Mouse (Mus musculus) kidney, embryonic 16.5 days (tissue): ENCODE results near the gene Alg14. TPM values are rescaled to one million over a fixed set of nuclear protein-coding genes. Genes with fewer than 3 reads are reported as not detected.

ENCODE experiments used
- ATAC-seq: fragments of 200-750 bp; cut with Nextera tagmentation; 2 replicates; pipeline ENCODE4 v1.8.0; 2017; ENCODE audit warnings: moderate TSS enrichment; ENCODE audit not compliant: low FRiP score, low TSS enrichment
- H3K27ac ChIP-seq: fragments of 300-500 bp; sonication (generic); 2 replicates; pipeline ENCODE4 v1.5.1; 2014; ENCODE audit warnings: low read length
- H3K27me3 ChIP-seq: fragments of 300-500 bp; sonication (generic); 2 replicates; pipeline ENCODE4 v1.6.1; 2014; ENCODE audit warnings: low read length, control low read depth, mixed read lengths; ENCODE audit not compliant: insufficient read depth
- H3K36me3 ChIP-seq: fragments of 300-500 bp; sonication (generic); 2 replicates; pipeline ENCODE4 v1.6.1; 2014; ENCODE audit warnings: low read length, control low read depth, mixed read lengths; ENCODE audit not compliant: insufficient read depth
- H3K4me1 ChIP-seq: fragments of 300-500 bp; sonication (generic); 2 replicates; pipeline ENCODE4 v1.6.1; 2014; ENCODE audit warnings: low read length, control low read depth, mixed read lengths; ENCODE audit not compliant: insufficient read depth
- H3K4me2 ChIP-seq: fragments of 300-500 bp; sonication (generic); replicated peaks from 2 replicates; pipeline ENCODE4 v1.6.1; 2014; ENCODE audit warnings: low read depth, low read length
- H3K4me3 ChIP-seq: fragments of 300-500 bp; sonication (generic); 2 replicates; pipeline ENCODE4 v1.5.1; 2014; ENCODE audit warnings: mild to moderate bottlenecking, low read length
- H3K9ac ChIP-seq: fragments of 300-500 bp; sonication (generic); replicated peaks from 2 replicates; pipeline ENCODE4 v1.6.1; 2014; ENCODE audit warnings: low read length
- H3K9me3 ChIP-seq: fragments of 300-500 bp; sonication (generic); 2 replicates; pipeline ENCODE4 v1.6.1; 2016; ENCODE audit warnings: low read length, control low read depth
- WGBS: fragments of 180-500 bp; shearing (Covaris S2); extraction: QIAGEN DNeasy Blood & Tissue Kit; methylation state at CpG from one replicate; pipeline ENCODE4 v1.1.7; 2014; 5-methylcytosine and 5-hydroxymethylcytosine counted together
- polyA plus RNA-seq: library from polyadenylated mRNA; unstranded; fragments of >200 nt; fragmentation: Nextera tagmentation; extraction: Ambion mirVana; gene quantifications from 2 replicates; pipeline ENCODE4 v1.2.1, GENCODE M21; 2015

The Alg14 gene
- polyA plus RNA-seq, 1 experiment from 2014 or later: 43.5 TPM

- no peaks in the 10 kb centered on the region for H3K27me3 ChIP-seq
- no peaks in the 10 kb centered on the region for H3K4me1 ChIP-seq
- no peak for ATAC-seq
- no peak overlapping the region for H3K4me3 ChIP-seq
- WGBS: 60% methylated on average over 5 of the region's 5 CpGs
- H3K36me3 ChIP-seq: no peaks in the 10 kb centered on the region
- H3K9me3 ChIP-seq: no peaks in the 10 kb centered on the region
- H3K9ac ChIP-seq: no peak overlapping the region
- no peak overlapping the region for H3K27ac ChIP-seq
- no peak overlapping the region for H3K4me2 ChIP-seq
Measured at GRCm38 (mm10) chr3:121403449-121403848, 111.9 kb downstream of the Alg14 start.

GRCm38 (mm10) chr3:121405101-121405500 lies 113.5 kb downstream of the Alg14 start:
- ATAC-seq: no peak
- Histone ChIP-seq H3K9ac (no peak overlapping the region), H3K4me1 (no peaks in the 10 kb centered on the region), H3K4me3 (no peak overlapping the region), H3K36me3 (no peaks in the 10 kb centered on the region), H3K4me2 (no peak overlapping the region), H3K27ac (no peak overlapping the region), H3K9me3 (no peaks in the 10 kb centered on the region), H3K27me3 (no peaks in the 10 kb centered on the region)
- 78% methylated on average over 5 of the region's 5 CpGs for WGBS

GRCm38 (mm10) chr3:121407417-121407816 lies 115.8 kb downstream of the Alg14 start:
- Histone ChIP-seq H3K9ac (no peak overlapping the region), H3K4me1 (no peaks in the 10 kb centered on the region), H3K36me3 (no peaks in the 10 kb centered on the region), H3K27ac (no peak overlapping the region), H3K4me3 (no peak overlapping the region), H3K9me3 (no peaks in the 10 kb centered on the region), H3K27me3 (no peaks in the 10 kb centered on the region), H3K4me2 (no peak overlapping the region)
- 83% methylated on average over 9 of the region's 9 CpGs for WGBS
- no peak for ATAC-seq

DNA sequence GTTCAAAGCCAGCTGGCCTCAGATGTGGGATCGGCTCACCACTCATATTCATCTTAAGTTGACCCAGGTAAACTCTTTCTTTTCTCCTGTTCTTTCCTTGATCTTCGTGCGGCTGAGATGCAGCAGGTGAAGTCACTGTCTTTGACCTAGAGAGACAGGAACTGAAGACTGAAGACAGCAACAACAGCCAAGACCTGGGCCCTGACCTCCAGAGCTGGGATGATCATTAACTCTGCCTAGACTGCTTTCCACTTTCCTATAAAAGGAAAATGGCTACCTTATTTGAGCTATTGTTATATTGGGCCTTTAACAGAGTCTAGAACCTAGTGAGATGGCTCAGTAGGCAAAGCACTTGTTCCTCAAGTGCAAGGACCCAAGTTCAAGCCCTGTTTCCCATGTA lies 116.8 kb downstream of the Alg14 start:
- Histone ChIP-seq H3K27me3 (no peaks in the 10 kb centered on the region), H3K4me2 (no peak overlapping the region), H3K4me3 (no peak overlapping the region), H3K9ac (no peak overlapping the region), H3K4me1 (no peaks in the 10 kb centered on the region), H3K36me3 (no peaks in the 10 kb centered on the region), H3K9me3 (no peaks in the 10 kb centered on the region), H3K27ac (no peak overlapping the region)
- 89% methylated on average over 3 of the region's 3 CpGs for WGBS
- ATAC-seq: no peak

DNA sequence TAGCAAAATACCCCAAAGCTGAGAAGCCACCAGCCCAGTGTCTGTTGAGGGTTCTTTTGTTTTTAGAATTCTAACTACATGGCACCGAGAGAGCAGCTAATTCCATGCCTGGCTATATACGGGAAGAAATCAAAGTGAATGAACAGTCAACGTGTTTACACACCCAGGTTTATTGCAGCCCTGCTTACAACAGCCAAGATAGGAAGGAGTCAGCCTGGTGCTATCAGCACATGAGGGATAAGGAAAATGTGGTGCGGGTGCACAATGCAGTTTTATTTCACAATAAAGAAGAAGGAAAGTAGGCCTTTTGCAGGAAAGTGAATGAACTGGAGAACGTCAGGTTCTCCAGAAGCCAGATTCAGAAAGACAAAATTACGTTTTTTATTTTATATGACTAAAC lies 119.9 kb downstream of the Alg14 start:
- ATAC-seq: no peak
- no peak overlapping the region for H3K4me2 ChIP-seq
- H3K4me3 ChIP-seq: no peak overlapping the region
- H3K9ac ChIP-seq: no peak overlapping the region
- 50% methylated on average over 6 of the region's 6 CpGs for WGBS
- H3K36me3 ChIP-seq: no peaks in the 10 kb centered on the region
- H3K27ac ChIP-seq: no peak overlapping the region
- H3K4me1 ChIP-seq: no peaks in the 10 kb centered on the region
- no peaks in the 10 kb centered on the region for H3K9me3 ChIP-seq
- H3K27me3 ChIP-seq: no peaks in the 10 kb centered on the region

Other genes with a start within 250 kb of the Alg14 start
- 5.3 and 5.4 TPM in 2 replicates for gene Rwdd3, start 120.1 kb upstream of the Alg14 start, polyA plus RNA-seq
- 1.5 and 1.6 TPM in 2 replicates for gene Tmem56, start 8.7 kb upstream of the Alg14 start, polyA plus RNA-seq
- 620 and 668 TPM in 2 replicates for gene Cnn3, start 134.7 kb downstream of the Alg14 start, polyA plus RNA-seq
- gene Slc44a3, start 240.6 kb downstream of the Alg14 start, polyA plus RNA-seq: 13.2 and 13.5 TPM in 2 replicates